Mouse (Mus musculus) mouse trophoblast stem cell (cell line): ENCODE results near the gene Ascl4.

Experiments
- in situ Hi-C, 2 experiments: fragments of 300-500 bp; cut with MseI, MboI; formaldehyde crosslinking; loops; 2 replicates in 1 of 2; 3 replicates in 1 of 2; pipeline ENCODE4 v1.15.1; 2025

Gene Ascl4

DNA sequence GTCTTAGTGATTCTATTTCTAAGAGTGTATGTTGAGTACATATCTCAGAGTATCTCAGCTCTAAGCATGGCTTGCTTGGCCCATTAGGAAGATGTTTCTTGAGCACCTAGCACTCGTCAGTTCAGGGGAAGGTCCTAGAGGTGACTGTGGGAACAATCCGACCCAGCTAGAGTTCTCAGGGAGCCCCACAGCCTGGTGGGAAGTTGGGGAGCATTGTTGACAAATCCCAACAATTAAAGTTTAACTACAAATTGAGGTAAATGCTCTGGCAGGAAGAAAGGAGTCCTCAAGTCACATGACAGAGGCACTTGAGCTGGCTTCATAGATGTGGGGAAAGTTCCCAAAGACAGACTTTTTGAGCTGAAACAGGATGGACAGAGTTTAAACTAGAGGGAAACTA lies 41.2 kb downstream of the Ascl4 start:
- in situ Hi-C loops = loop anchor here (10.0 to 25.0 kb wide), 2 partner anchors 326 to 494 kb away; no protein-coding TSS in a partner anchor

DNA sequence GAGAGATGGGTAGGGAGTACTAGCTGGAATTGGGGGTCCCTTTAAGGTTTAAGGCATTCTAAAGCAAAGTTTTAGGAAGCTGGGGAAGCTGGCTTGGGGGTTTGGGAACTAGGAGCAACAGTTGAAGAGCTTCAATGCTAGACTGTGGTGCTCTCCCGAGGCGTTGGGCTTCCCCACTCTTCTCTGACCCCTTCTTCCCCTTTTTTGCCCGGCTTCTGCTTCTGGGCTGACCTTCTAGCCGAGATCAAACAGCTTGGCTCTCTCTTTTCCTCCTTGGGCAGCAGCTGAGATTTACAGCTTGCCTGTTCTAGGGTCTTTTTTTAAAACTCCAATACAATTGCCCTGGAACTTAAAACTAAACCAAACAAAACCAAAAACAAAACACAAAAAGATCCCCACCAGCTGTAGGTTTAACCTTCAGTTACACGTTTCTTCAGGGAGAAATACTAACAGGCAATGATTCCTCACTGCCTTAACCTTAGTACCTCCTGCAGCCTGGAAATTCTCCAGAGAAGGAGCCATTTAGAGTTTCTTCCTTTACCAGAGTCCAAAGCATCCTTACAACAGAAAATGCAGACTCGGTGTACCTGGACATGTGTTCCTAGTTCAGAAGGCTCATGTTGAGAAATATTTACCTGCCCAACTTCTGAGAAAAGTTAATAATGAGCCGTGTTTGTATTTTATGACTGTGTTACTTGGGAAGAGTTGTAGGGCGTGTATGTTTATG lies 42.6 kb downstream of the Ascl4 start:
- in situ Hi-C loops = loop anchor here (10.0 to 25.0 kb wide), 3 partner anchors 325 to 495 kb away; no protein-coding TSS in a partner anchor

- in situ Hi-C loops = loop anchor here (10.0 to 25.0 kb wide), 2 partner anchors 490 to 493 kb away; no protein-coding TSS in a partner anchor
Observed at GRCm38 (mm10) chr10:85971826-85972225, 44.3 kb downstream of the Ascl4 start.

DNA sequence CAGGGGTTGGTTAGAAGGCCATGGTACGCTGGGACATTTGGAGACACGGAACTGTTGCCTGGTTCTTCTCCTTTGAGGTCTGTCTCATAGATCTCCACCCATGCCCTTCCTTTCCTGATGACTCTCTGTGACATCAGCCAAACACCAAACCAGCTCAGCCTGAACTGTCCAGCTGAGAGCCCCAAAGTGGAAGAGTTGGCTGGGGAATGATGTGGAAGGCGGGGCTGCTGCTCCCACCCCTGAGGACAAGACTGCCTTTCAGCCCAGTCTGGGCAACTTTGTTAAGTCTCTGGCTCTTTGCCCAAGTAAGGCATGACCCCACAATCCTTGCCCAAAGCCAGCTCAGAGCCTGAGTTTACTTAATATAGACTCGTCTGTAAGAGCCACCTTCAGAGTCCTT lies 45.4 kb downstream of the Ascl4 start:
- in situ Hi-C loops = loop anchor here (10.0 to 25.0 kb wide), 2 partner anchors 489 to 492 kb away; no protein-coding TSS in a partner anchor

GRCm38 (mm10) chr10:85989412-85990115 lies 62.1 kb downstream of the Ascl4 start:
- in situ Hi-C loops = no loop called here

DNA sequence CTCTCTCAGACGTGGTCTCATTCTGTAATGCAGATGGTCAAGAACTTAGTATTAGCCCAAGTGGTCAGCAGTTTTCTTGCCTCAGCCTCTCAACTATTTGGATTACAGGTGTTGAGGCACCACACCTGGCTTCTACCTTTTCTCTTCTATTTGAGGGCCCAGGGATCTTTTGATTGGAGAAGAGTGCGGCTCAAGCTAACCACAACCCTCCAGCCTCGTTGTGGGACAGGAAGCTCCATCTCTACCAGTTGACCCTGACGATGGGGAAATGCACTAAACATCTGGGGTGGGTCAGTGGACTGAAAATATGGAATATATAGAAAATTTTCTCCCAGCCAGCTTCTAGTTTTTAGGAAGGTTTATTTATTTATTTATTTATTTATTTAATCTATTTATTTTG lies 64.9 kb downstream of the Ascl4 start:
- in situ Hi-C loops = no loop called here

DNA sequence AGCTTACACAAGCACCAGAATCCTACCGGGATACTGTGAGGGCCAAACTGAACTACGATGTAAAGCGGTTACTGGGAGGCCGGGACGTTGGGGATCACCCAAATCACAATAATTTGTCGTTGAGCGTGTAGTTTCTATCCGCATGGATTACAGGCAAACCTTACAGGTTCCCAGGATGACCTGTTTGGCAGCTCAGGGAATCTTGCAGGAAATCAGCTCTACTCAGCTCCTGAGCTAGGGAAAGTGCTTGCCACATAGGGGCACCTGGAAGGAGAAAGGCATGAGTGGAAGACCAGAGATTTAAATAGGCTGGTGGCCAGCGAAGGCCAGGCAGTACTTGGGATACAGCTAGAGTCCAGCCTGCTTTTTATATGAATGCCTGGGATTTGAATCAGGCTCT lies 66.4 kb downstream of the Ascl4 start:
- in situ Hi-C loops = no loop called here

DNA sequence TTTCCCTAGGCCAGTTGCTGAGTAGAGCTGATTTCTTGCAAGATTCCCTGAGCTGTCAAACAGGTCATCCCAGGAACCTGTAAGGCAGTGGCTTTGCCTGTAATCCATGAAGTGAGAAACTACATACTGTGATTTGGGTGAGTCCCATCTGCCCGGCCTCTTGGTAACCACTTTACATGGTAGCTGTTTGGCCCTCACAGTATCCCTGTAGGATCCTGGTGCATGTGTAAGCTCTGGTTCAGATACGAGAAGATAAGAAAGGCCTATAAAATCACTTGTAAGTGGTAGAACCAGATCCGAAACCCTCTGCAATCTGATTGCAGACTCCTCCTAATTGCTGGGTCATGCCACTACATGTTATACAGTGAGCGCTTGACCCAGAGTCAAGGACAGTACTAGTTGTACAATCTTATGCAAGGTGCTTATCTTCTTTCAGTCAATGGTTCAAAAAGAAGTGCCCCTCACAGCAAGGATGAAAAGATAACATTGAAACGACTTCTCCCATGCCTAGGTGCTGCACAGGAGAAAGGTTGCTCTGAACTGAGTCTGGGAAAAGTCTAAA lies 67.1 kb downstream of the Ascl4 start:
- in situ Hi-C loops = no loop called here
